Mouse (Mus musculus) midbrain, embryonic 12.5 days (tissue): Measurements from ENCODE around the gene Gm28053. TPM values are rescaled to one million over a fixed set of nuclear protein-coding genes. Genes with fewer than 3 reads are reported as not detected.

Experiments used
- polyA plus RNA-seq: library from polyadenylated mRNA; unstranded; fragments of >200 nt; fragmentation: Nextera tagmentation; extraction: Ambion mirVana; gene quantifications from 2 replicates; pipeline ENCODE4 v1.2.1, GENCODE M21; 2016

The Gm28053 gene
- polyA plus RNA-seq, 1 experiment from 2014 or later, result not detected

Other genes starting within 250 kb of the Gm28053 start
- gene Atp6v0e2, start 181.0 kb upstream of the Gm28053 start, polyA plus RNA-seq, result 85.7 and 89.9 TPM in 2 replicates
- 18.1 and 22.3 TPM in 2 replicates for gene Lrrc61, start 163.8 kb upstream of the Gm28053 start, polyA plus RNA-seq
- 1.7 and 3.1 TPM in 2 replicates for gene Rarres2, start 145.8 kb upstream of the Gm28053 start, polyA plus RNA-seq
- not detected in 2 replicates for gene Gm45021, start 129.0 kb upstream of the Gm28053 start, polyA plus RNA-seq
- 50.1 and 54.1 TPM in 2 replicates for gene Repin1, start 124.7 kb upstream of the Gm28053 start, polyA plus RNA-seq
- gene Gm44965, start 124.7 kb upstream of the Gm28053 start, polyA plus RNA-seq, result 0.65 TPM in 1 of 2 replicates, not detected in the other
- gene Zfp775, start 116.5 kb upstream of the Gm28053 start, polyA plus RNA-seq, result 13.3 and 15.7 TPM in 2 replicates
- gene AI854703, start 91.8 kb upstream of the Gm28053 start, polyA plus RNA-seq, result 1.4 and 1.5 TPM in 2 replicates
- gene Gimap8, start 71.4 kb upstream of the Gm28053 start, polyA plus RNA-seq, result 0.45 and 0.77 TPM in 2 replicates
- 1.7 and 2.6 TPM in 2 replicates for gene Gimap9, start 42.5 kb upstream of the Gm28053 start, polyA plus RNA-seq
- 2.3 and 3.0 TPM in 2 replicates for gene Gimap4, start 34.1 kb upstream of the Gm28053 start, polyA plus RNA-seq
- 5.7 and 6.9 TPM in 2 replicates for gene Gimap6, start 10.4 kb upstream of the Gm28053 start, polyA plus RNA-seq
- gene Gimap7, start within 50 bp of the Gm28053 start, polyA plus RNA-seq, result not detected in 2 replicates
- 5.0 and 5.5 TPM in 2 replicates for gene Gimap1, start 20.4 kb downstream of the Gm28053 start, polyA plus RNA-seq
- 0.87 and 0.97 TPM in 2 replicates for gene Gimap5, start 27.6 kb downstream of the Gm28053 start, polyA plus RNA-seq
- not detected in 2 replicates for gene Gimap3, start 52.2 kb downstream of the Gm28053 start, polyA plus RNA-seq
- gene Tmem176a, start 122.3 kb downstream of the Gm28053 start, polyA plus RNA-seq, result 18.5 and 18.6 TPM in 2 replicates
- 64.5 and 86.7 TPM in 2 replicates for gene Tmem176b, start 122.9 kb downstream of the Gm28053 start, polyA plus RNA-seq
- not detected in 2 replicates for gene Aoc1, start 154.3 kb downstream of the Gm28053 start, polyA plus RNA-seq
- not detected in 2 replicates for gene 1600015I10Rik, start 211.3 kb downstream of the Gm28053 start, polyA plus RNA-seq